ENCODE assay signal across 29 mouse cellular contexts in genomic region chr2:5668940-5669339, GRCm38 (mm10). TPM values are rescaled to one million over a fixed set of nuclear protein-coding genes. Genes with fewer than 3 reads are reported as not detected.
DNase-seq lines count a peak whose midpoint lies in the region; ATAC-seq and TF ChIP-seq lines count a peak whose summit lies in the region.
"Had no signal": no experiment of that assay in that cellular context is flagged by ENCODE, and none has a peak within 500 bp of the region (broad histone marks: within the 10 kb centered on the region; RNA-seq: fewer than 3 reads in every experiment).

No protein-coding gene starts in this region.

- WGBS in lung, embryonic 14.5 days: 64% methylated on average over 4 of the region's 4 CpGs

- H3K27me3 ChIP-seq in lung, embryonic 14.5 days (ENCODE audit: insufficient read depth, low read length): no peaks in the 10 kb centered on the region
- H3K27me3 ChIP-seq: forebrain, embryonic 13.5 days; heart, embryonic 15.5 days; megakaryocyte, embryonic 14.5 days; midbrain, embryonic 15.5 days; neural tube, embryonic 15.5 days; stomach, embryonic 15.5 days had no signal

- no peak overlapping the region for H3K9ac ChIP-seq in lung, embryonic 14.5 days
- H3K9ac ChIP-seq: forebrain, embryonic 13.5 days; heart, embryonic 15.5 days; liver, embryonic 14.5 days; midbrain, embryonic 15.5 days; neural tube, embryonic 15.5 days; stomach, embryonic 15.5 days had no signal

- no peak for ATAC-seq in lung, embryonic 14.5 days (ENCODE audit: insufficient read depth)
- ATAC-seq: forebrain, embryonic 13.5 days; hindbrain, embryonic 16.5 days; midbrain, embryonic 15.5 days had no signal

- H3K9me3 ChIP-seq in lung, embryonic 14.5 days (ENCODE audit: low read depth, low read length): no peaks in the 10 kb centered on the region
- H3K9me3 ChIP-seq: forebrain, embryonic 13.5 days; heart, embryonic 10.5 days; heart, embryonic 15.5 days; megakaryocyte, embryonic 14.5 days; midbrain, embryonic 15.5 days; neural tube, embryonic 15.5 days; stomach, embryonic 15.5 days had no signal

- no peaks in the 10 kb centered on the region for H3K36me3 ChIP-seq in lung, embryonic 14.5 days (ENCODE audit: insufficient read depth)
- H3K36me3 ChIP-seq: heart, embryonic 10.5 days; heart, embryonic 15.5 days; midbrain, embryonic 15.5 days; neural tube, embryonic 15.5 days; stomach, embryonic 15.5 days had no signal

- H3K4me3 ChIP-seq in gastrocnemius, adult 2 months: no peak overlapping the region
- H3K4me3 ChIP-seq in lung, embryonic 14.5 days (ENCODE audit: low read depth, low read length): no peak overlapping the region
- H3K4me3 ChIP-seq: forebrain, embryonic 13.5 days; heart, embryonic 10.5 days; heart, embryonic 15.5 days; megakaryocyte, embryonic 14.5 days; midbrain, embryonic 15.5 days; neural tube, embryonic 15.5 days; stomach, embryonic 15.5 days had no signal

- intact Hi-C loops in gastrocnemius, adult 2 months (cut with DNase I): no loop called here

- DNase-seq in gastrocnemius, adult 2 months: no peak
- no peak for DNase-seq in gastrocnemius, postnatal 25 days
- DNase-seq in lung, embryonic 14.5 days: peak; percentile 31
- no peak for DNase-seq in lung, postnatal 10 days
- DNase-seq in 3T3-L1 (ENCODE audit: low read depth, low spot score) (peak; percentile 13), ZHBTc4 (ENCODE audit: low read depth, low spot score) (peak; percentile 79)
- no peak for DNase-seq in cerebellum, postnatal 4 days (ENCODE audit: low spot score in 2 of 2)
- DNase-seq in kidney, adult 9 months: no peak
- DNase-seq: adrenal gland, adult 8-10 months; cerebellum, adult 8-10 months; cerebellum, postnatal 25 days; gastrocnemius, postnatal 14 days; kidney, adult 2 months; kidney, postnatal 4 days; layer of hippocampus, adult 9-11 months; lung, postnatal 36 days; right cerebral cortex, postnatal 25 days; thymus, adult 18-20 months; thymus, postnatal 25 days had no signal

- H3K27ac ChIP-seq in gastrocnemius, adult 2 months: peak overlapping the region; percentile 32; the same call in 1 of the 2 replicates
- H3K27ac ChIP-seq in lung, embryonic 14.5 days (ENCODE audit: low read depth): no peak overlapping the region
- H3K27ac ChIP-seq: forebrain, embryonic 13.5 days; heart, embryonic 10.5 days; heart, embryonic 15.5 days; kidney, postnatal 0 days; liver, embryonic 14.5 days; midbrain, embryonic 15.5 days; neural tube, embryonic 15.5 days had no signal

- H3K4me1 ChIP-seq in lung, embryonic 14.5 days (ENCODE audit: insufficient read depth): no peaks in the 10 kb centered on the region
- H3K4me1 ChIP-seq: forebrain, embryonic 13.5 days; heart, embryonic 10.5 days; heart, embryonic 15.5 days; megakaryocyte, embryonic 14.5 days; midbrain, embryonic 15.5 days; stomach, embryonic 15.5 days had no signal

- H3K4me2 ChIP-seq in lung, embryonic 14.5 days: no peak overlapping the region
- H3K4me2 ChIP-seq: forebrain, embryonic 13.5 days; heart, embryonic 15.5 days; midbrain, embryonic 15.5 days; neural tube, embryonic 15.5 days; stomach, embryonic 15.5 days had no signal

- no peak for TF ChIP-seq CTCF in gastrocnemius, adult 2 months (IDR thresholded peaks at IDR 0.05)
- TF ChIP-seq CTCF in lung, embryonic 14.5 days (IDR thresholded peaks at IDR 0.05; ENCODE audit: low read depth): no peak

RNA-seq across cellular contexts. Expression of gene Camk1d, which starts 45.4 kb away (rescaled TPM):
- 1 to 10 TPM; 1.6 TPM for total RNA-seq in gastrocnemius, adult 2 months (2021)
- 1 to 10 TPM; 1.5 to 2.5 TPM for total RNA-seq in gastrocnemius, postnatal 25 days (2021)
- polyA plus RNA-seq in lung, embryonic 14.5 days (2014; fragmentation: Nextera tagmentation; extraction: Ambion mirVana): 2.9 and 3.0 TPM in 2 replicates

Comparison
In these comparisons a context has a peak if more than half of its experiments do, and no peak if none do; other contexts are left out.
1. DNase-seq: peak in lung, embryonic 14.5 days (single experiment), 3T3-L1 (single experiment) and ZHBTc4 (single experiment); none in gastrocnemius, adult 2 months (single experiment), gastrocnemius, postnatal 25 days (single experiment), lung, postnatal 10 days (single experiment), cerebellum, postnatal 4 days (0 of 2) and kidney, adult 9 months (single experiment).